Comparison of ENCODE assay signal across 15 mouse cellular contexts in the genomic region with DNA sequence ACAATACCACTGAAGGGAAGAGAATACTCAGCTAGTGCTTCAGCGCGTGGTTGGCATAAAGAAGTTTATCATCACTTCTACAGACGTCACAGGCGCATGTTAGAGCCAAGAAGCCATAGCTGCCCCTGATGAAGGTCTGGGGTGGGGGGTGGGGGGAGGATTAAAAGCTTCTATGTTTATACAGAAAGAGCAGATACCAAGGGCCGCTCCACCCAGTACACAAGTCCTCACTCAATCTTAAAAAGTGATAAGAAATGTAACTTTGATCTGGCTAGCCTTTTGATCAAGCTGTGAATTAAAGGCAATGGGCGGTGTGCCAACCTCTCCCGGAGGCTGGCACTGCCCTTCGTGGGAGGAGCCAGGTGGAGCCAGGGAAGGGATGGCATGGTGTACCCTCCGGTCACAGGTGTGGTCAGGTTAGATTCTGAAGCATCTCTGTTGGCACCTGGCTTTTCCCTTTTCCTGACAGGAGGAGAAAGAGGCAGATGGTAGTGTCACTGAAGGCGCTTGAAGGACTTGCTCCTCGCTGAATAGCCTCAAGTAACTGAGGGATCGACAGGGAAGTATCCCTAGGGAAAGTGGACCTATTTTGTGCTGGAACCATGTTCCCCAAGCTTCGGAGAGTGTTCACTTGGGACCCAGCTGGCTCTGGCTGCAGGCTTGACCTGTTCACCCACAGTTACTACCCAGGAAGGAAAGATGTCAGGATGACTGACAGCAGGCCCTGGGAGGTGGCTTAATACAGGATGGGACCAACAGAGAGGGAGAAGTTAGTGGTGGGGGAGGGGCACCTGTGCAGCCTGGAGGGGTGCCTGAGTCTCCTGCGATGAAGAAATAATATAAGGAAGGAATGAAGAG. TPM values are rescaled to one million over a fixed set of nuclear protein-coding genes. Genes with fewer than 3 reads are reported as not detected.
DNase-seq lines count a peak whose midpoint lies in the region; ATAC-seq lines count a peak whose summit lies in the region.
"Had no signal": no experiment of that assay in that cellular context is flagged by ENCODE, and none has a peak within 500 bp of the region (broad histone marks: within the 10 kb centered on the region; RNA-seq: fewer than 3 reads in every experiment).

No protein-coding gene starts in this region.

- H3K4me2 ChIP-seq in kidney, embryonic 15.5 days, result no peak overlapping the region
- no peak overlapping the region for H3K4me2 ChIP-seq in stomach, embryonic 15.5 days
- H3K4me2 ChIP-seq: embryonic facial prominence, embryonic 15.5 days; forebrain, embryonic 13.5 days; neural tube, embryonic 13.5 days had no signal

- H3K4me1 ChIP-seq in kidney, embryonic 15.5 days, result peaks cover 39% of the 10 kb centered on the region
- H3K4me1 ChIP-seq in stomach, embryonic 15.5 days, result peaks cover 18% of the 10 kb centered on the region

- H3K9me3 ChIP-seq in kidney, embryonic 15.5 days (replicated peaks), result no peaks in the 10 kb centered on the region
- H3K9me3 ChIP-seq in stomach, embryonic 15.5 days, result no peaks in the 10 kb centered on the region
- H3K9me3 ChIP-seq: embryonic facial prominence, embryonic 15.5 days; forebrain, embryonic 13.5 days; neural tube, embryonic 13.5 days had no signal

- peak; percentile 25 for DNase-seq in adrenal gland, postnatal 10 days
- no peak for DNase-seq in adrenal gland, adult 2 months
- peak; percentile 17 to 47 for DNase-seq in kidney, postnatal 4 days
- peak; percentile 1 for DNase-seq in right cerebral cortex, postnatal 4 days
- no peak for DNase-seq in right cerebral cortex, adult 2 months (ENCODE audit: low spot score in 2 of 2)
- DNase-seq in embryo, embryonic 9.5 days (ENCODE audit: extremely low spot score), result no peak
- DNase-seq: cerebellum, adult 8-10 months; kidney, adult 9 months; retina, postnatal 1 day had no signal

- no peaks in the 10 kb centered on the region for H3K36me3 ChIP-seq in kidney, embryonic 15.5 days
- H3K36me3 ChIP-seq in stomach, embryonic 15.5 days, result no peaks in the 10 kb centered on the region
- H3K36me3 ChIP-seq: embryonic facial prominence, embryonic 15.5 days; neural tube, embryonic 13.5 days had no signal

- no peak overlapping the region for H3K9ac ChIP-seq in kidney, embryonic 15.5 days
- no peak overlapping the region for H3K9ac ChIP-seq in stomach, embryonic 15.5 days
- H3K9ac ChIP-seq: embryonic facial prominence, embryonic 15.5 days; forebrain, embryonic 13.5 days; neural tube, embryonic 13.5 days had no signal

- H3K27me3 ChIP-seq in kidney, embryonic 15.5 days, result no peaks in the 10 kb centered on the region
- H3K27me3 ChIP-seq in stomach, embryonic 15.5 days (replicated peaks), result no peaks in the 10 kb centered on the region
- H3K27me3 ChIP-seq: embryonic facial prominence, embryonic 15.5 days; forebrain, embryonic 13.5 days; neural tube, embryonic 13.5 days had no signal

- ATAC-seq in kidney, embryonic 15.5 days (replicated peaks; ENCODE audit: low FRiP score), result no peak
- peak; percentile 51; the same call in 1 of the 2 replicates for ATAC-seq in stomach, embryonic 15.5 days (ENCODE audit: insufficient read depth, low FRiP score, low read depth)
- ATAC-seq: forebrain, embryonic 13.5 days; hindbrain, postnatal 0 days had no signal

- WGBS in kidney, embryonic 15.5 days, result 76% methylated on average over 14 of the region's 14 CpGs
- WGBS in stomach, embryonic 15.5 days, result 62% methylated on average over 14 of the region's 14 CpGs

- H3K4me3 ChIP-seq in kidney, embryonic 15.5 days (replicated peaks), result no peak overlapping the region
- no peak overlapping the region for H3K4me3 ChIP-seq in stomach, embryonic 15.5 days (replicated peaks)
- H3K4me3 ChIP-seq: embryonic facial prominence, embryonic 15.5 days; forebrain, embryonic 13.5 days; neural tube, embryonic 13.5 days had no signal

- no peak overlapping the region for H3K27ac ChIP-seq in kidney, embryonic 15.5 days
- H3K27ac ChIP-seq in stomach, embryonic 15.5 days, result no peak overlapping the region
- H3K27ac ChIP-seq: embryonic facial prominence, embryonic 15.5 days; forebrain, embryonic 13.5 days; hindbrain, postnatal 0 days; neural tube, embryonic 13.5 days had no signal

RNA-seq across cellular contexts. Expression of a gene that starts 16.6 kb away (rescaled TPM):
- 100 to 1,000 TPM in 1 of 2 experiments, 10 to 100 TPM in 1; 25.4 to 112 TPM for total RNA-seq in adrenal gland, postnatal 10 days (2021)
- 10 to 100 TPM; 60.5 to 77.1 TPM for total RNA-seq in adrenal gland, adult 2 months (2021)
- 23.4 and 48.1 TPM in 2 replicates for polyA plus RNA-seq in adrenal gland, adult 2 months (2012; rRNA removed)
- 17.5 and 18.5 TPM in 2 replicates for polyA plus RNA-seq in kidney, embryonic 15.5 days (2015; fragmentation: Nextera tagmentation; extraction: Ambion mirVana)
- polyA plus RNA-seq in stomach, embryonic 15.5 days (2015; fragmentation: Nextera tagmentation; extraction: Ambion mirVana), result 19.6 and 21.8 TPM in 2 replicates

Comparison
In these comparisons a context has a peak if more than half of its experiments do, and no peak if none do; other contexts are left out.
1. DNase-seq: peak in adrenal gland, postnatal 10 days (single experiment), kidney, postnatal 4 days (2 of 2) and right cerebral cortex, postnatal 4 days (single experiment); none in adrenal gland, adult 2 months (single experiment), right cerebral cortex, adult 2 months (0 of 2) and embryo, embryonic 9.5 days (single experiment).